Mouse (Mus musculus) stomach, postnatal 0 days (tissue): ENCODE data around the gene Ppm1m.

Experiments used
- CTCF ChIP-seq: IDR thresholded peaks from 2 replicates; pipeline ENCODE4 v1.5.1; 2016; ENCODE audit warnings: antibody characterized with exemption, low read depth, mild to moderate bottlenecking, moderate library complexity
- EP300 ChIP-seq: optimal IDR thresholded peaks from 2 replicates; pipeline ENCODE3; 2016; ENCODE audit warnings: antibody characterized with exemption

- TF ChIP-seq CTCF (no peak), EP300 (no peak)
Observed at GRCm38 (mm10) chr9:106172527-106172926, 27.0 kb downstream of the Ppm1m start.
